Mouse (Mus musculus) layer of hippocampus, postnatal 36 days (tissue): Measurements from ENCODE around the gene Myo1d. TPM values are rescaled to one million over a fixed set of nuclear protein-coding genes. Genes with fewer than 3 reads are reported as not detected.

Source experiments
- DNase-seq, 2 experiments: peaks; one replicate each; pipeline ENCODE4 v3.0.0; 2022
- total RNA-seq, 2 experiments: library from RNA; stranded (reverse); gene quantifications; 2 replicates each; pipeline ENCODE4 v1.2.3; 2021

Myo1d gene
- total RNA-seq, 2 experiments from 2014 or later: 7.0 to 7.8 TPM

- no peak for DNase-seq
Observed at GRCm38 (mm10) chr11:80503281-80503680, 276.5 kb downstream of the Myo1d start.

DNA sequence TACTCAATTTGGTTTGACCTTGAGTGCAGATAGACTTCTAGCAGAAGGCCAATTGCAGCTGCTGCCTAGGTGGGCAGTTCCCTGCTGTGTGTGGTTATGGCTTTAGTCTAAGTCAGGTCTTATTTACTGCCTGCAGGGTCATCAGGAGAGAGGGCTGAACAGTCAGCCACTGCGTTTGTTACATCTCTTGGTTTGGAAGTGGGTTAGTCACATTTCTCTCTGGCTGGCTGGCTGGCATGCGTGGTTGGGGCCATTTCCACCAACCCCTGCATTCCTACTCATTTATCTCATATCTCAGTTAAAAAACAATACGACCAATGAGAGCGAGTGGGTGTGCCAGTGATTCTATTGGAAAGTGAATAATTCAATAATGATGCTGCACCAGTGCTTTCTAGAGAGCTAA is 280.3 kb downstream of the Myo1d start:
- no peak for DNase-seq

DNA sequence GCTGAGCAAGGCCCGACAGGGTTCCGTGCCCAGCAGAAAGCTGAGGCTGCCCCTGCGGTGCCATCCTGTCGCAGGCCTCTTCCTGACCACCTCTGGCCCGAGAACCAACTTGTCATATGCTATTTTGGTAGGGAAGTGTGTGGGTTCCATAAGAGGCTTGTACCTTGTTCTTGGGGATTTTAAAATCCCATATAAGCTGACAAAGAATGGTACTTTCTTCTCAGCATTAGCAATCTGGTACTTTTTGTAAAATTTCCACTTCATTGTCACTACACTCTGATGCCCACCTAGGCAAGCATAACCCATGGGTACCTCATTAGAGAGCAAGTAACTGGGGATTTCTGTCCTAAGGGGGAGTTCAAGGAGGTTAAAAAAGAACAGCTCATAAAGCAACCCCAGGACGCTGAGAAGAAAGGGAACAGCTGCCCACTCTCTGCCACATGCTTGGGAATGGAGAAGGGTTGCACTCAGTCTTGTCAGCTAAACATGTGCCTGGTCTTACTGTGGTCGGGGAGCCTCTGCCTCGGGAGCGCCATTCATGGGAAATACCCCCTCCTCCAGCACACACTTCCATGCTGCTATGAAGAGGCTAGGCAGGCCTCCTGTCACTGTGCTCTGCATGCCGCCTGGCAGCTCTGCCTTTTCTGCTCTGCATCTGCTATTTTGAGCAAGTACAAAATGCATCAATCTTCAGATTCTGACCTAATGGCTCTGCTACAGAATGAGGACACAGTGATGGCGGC is 281.3 kb downstream of the Myo1d start:
- no peak for DNase-seq

GRCm38 (mm10) chr11:80497225-80497919 is 282.5 kb downstream of the Myo1d start:
- no peak for DNase-seq

GRCm38 (mm10) chr11:80496640-80497039 is 283.2 kb downstream of the Myo1d start:
- no peak for DNase-seq

GRCm38 (mm10) chr11:80495972-80496371 is 283.9 kb downstream of the Myo1d start:
- DNase-seq: no peak

DNA sequence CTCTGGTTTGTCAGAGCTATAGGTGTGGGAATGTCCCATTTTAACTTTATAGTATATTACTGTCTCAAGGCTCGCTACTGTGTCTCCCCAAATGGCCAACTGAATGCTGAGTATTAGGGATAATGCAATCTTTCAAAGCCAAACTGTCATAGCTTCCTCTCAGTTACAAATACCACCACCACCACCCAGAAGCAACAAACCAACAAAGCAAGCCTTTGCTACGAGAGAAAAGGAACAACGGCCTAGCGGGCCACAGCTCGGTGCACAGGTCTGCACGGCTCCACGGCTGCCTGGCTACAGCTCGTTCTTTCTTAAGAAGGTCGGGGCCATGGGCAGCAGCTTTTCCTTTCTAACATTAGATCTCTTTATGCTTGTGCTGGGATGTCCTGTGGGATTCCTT is 285.0 kb downstream of the Myo1d start:
- DNase-seq: no peak

DNA sequence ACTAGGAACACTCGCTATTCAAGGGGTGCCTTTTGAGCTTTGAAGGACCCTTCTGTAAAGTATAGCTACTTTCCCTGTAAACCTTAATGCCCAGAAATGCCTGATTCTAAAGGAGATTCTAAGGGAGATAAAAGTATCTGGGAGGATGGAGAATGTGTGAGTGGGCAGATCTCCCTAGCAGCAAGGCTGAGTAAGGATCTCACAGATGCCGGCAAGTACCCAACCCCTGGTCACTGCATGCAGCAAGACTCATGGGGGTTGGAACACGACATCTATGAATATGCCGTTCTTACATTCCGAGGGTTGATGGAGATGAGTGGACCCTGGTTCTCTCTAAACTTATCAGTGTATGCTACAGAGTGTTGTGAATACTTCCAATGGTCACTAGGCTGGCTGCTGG is 286.6 kb downstream of the Myo1d start:
- no peak for DNase-seq

- no peak for DNase-seq
Observed at GRCm38 (mm10) chr11:80490831-80491230, 289.0 kb downstream of the Myo1d start.

DNA sequence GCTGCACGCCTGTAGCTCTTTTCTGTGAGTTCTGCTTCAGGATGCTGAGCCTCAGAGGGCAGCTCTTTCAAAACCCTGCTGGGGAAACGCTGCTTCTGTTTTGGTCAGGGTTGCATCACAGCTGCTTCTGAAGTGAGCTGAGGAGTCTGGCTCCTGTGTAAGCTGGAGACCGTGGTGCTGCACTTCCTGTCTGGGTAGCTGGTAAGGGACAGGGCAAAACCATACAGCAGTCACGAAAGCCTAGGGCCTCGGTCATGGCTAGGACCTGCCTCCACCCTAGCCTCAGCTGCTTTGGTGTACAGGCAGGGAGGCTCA is 290.0 kb downstream of the Myo1d start:
- DNase-seq: no peak

DNA sequence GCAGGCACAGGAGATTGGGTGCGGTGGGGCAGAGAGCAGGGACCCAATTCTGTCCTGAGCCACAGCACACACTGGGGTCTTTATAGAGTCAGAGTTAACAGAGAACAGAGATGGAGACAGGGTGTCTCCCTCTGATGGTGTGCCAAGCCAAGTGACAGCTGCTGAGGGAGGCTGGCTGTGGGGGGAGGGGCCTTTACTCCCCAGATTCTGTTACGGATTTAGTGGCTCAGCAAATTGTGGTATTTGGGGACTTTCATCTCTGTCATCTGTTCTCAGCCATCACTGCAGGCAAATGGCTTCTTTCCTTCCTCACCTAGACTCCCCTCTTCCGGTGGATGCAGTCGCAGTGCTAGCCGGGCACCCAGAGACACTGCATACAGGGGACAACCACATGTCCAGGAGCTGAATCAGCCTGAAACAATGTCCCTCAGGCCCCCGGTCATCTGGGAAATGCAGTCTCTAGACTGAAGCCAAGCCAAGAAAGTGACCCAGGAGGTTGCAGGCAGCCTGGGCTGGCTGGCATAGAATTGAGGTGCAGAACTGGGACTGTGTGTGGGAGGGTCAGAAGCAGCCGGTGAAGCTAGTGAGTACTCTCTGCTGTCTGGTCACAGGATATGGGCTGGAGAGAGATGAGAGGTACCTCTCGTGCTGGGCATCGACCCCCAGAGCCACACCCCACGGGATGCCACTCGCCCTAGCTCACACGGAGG is 290.5 kb downstream of the Myo1d start:
- DNase-seq: peak; percentile 76 to 83

DNA sequence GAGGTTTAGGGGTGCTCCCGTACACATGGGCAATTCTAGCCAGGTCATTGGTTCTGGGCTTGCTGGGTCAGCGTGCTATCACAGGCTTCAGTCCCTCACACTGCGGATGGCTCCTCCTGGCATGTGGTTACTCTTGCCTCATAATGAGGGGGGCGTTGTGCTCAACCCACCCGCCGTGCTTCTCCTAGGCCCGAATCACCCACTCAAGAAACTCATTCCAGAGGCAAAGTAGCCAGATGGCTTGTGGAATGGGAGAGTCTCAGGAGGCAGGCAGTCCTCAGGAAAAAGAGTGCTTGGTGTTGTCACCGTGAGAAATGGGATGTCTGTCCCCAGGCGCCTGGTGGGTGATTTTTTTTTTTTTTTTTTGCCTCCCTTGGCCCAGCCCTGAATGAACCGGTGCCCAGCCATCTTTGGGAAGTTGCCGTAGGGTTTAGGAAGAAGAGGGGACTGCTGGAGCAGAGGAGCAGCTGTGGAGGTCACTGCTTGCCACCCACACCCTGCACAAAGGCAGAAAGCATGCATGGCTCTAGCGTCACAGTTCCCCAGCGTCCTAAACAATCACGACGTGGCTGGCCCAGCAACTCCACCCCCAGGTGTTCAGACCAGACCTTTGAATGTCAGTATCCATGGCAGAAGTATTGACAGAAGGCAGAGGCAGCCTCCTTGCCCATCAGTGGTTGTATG is 291.8 kb downstream of the Myo1d start:
- DNase-seq: no peak

DNA sequence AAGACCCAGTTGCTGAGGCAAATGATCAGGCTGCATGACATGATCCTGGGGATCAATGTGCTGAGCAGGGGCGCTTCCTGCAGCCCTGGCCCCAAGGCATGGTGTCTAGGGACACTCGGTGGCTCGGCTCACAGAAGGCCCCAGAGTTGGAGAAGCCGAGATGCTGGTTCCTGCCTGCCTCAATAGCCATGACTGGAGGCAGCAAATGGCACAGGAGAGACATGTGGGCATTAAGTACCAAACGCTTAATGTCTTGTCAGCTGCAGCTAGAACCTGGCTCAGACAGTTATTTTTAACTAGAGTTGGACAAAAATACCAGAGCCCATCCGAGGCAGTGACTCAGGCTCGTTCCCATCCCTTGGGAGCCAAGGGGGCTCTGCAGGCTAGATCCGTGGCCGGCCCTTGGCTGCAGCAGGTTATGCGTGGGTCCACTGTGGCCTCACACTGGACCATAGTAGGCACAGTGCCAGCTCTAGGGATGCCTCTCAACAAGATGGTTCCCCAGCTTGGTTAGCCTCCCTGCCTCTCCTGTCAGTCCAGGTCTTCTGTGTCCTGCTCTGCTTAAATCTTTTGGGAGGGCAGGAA is 294.1 kb downstream of the Myo1d start:
- no peak for DNase-seq

DNA sequence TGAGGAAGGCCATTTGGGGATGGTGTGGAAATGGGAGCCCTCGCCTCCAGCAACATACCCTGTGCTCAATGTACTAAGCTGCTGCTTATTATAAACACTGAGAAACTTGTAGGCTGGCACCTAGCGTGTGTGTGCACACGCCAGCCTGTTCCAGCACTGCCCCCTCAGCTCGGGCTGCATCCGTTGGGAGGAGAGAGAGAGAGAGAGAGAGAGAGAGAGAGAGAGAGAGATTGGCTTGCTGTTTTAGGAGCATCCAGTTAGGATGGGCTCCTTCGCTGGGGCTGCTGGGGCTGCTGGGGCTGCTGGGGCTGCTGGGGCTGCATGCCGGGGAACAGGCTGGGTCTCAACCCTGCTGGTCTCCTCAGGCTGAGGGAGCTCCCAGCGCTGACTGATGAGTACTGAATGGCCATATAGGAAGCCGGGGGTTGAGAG is 294.7 kb downstream of the Myo1d start:
- no peak for DNase-seq

- peak; percentile 72 to 78 for DNase-seq
Observed at GRCm38 (mm10) chr11:80484191-80484791, 295.5 kb downstream of the Myo1d start.

- DNase-seq: no peak
Observed at GRCm38 (mm10) chr11:80483536-80484067, 296.2 kb downstream of the Myo1d start.

- DNase-seq: no peak
Observed at GRCm38 (mm10) chr11:80482921-80483320, 296.9 kb downstream of the Myo1d start.

- DNase-seq: no peak
Observed at GRCm38 (mm10) chr11:80482347-80482746, 297.5 kb downstream of the Myo1d start.

GRCm38 (mm10) chr11:80481409-80482050 is 298.3 kb downstream of the Myo1d start:
- no peak for DNase-seq

GRCm38 (mm10) chr11:80479906-80480866 is 299.6 kb downstream of the Myo1d start:
- no peak for DNase-seq
